Mouse (Mus musculus) hematopoietic stem cell, adult 5-6 weeks (primary cell): Measurements from ENCODE around the gene Olfr665. TPM values are rescaled to one million over a fixed set of nuclear protein-coding genes. Genes with fewer than 3 reads are reported as not detected.
"Not testable (repeated sequence)": the region's sequence is repeated elsewhere in the genome, so short reads cannot be mapped to it uniquely, and the experiment has no call there.

Experiments used
- ATAC-seq, 2 experiments: fragments of 125-278 bp in 1 of 2; replicated peaks in 1 of 2; 2 replicates each; pipeline ENCODE4 v1.8.0; 2016 to 2017; ENCODE audit warnings: inconsistent platforms in 2 of 2, mild to moderate bottlenecking in 2 of 2, moderate number of reproducible peaks in 2 of 2, low read depth in 1 of 2, moderate TSS enrichment in 1 of 2; ENCODE audit not compliant: low FRiP score in 2 of 2, poor library complexity in 2 of 2, severe bottlenecking in 2 of 2, insufficient read depth in 1 of 2, low TSS enrichment in 1 of 2
- total RNA-seq: library from RNA; stranded (forward); fragments of 172-1452, 232-1000 nt; gene quantifications from 2 replicates; pipeline ENCODE4 v1.2.3, GENCODE M21; 2017

The Olfr665 gene
- total RNA-seq, result not detected in 2 replicates

GRCm38 (mm10) chr7:104877731-104878130, at the start of gene Olfr665:
Gene Olfr665, plus strand, starts transcription at chr7:104878031.
- ATAC-seq, result no peak

GRCm38 (mm10) chr7:104842503-104842902, 35.3 kb upstream of the Olfr665 start, which contains the start of gene Usp17lb:
Gene Usp17lb, minus strand, starts transcription at chr7:104842603.
- ATAC-seq, result no peak

GRCm38 (mm10) chr7:104843731-104844287, 34.0 kb upstream of the Olfr665 start:
- ATAC-seq, result no peak

- not testable (repeated sequence) for ATAC-seq
Measured at GRCm38 (mm10) chr7:104851546-104851945, 26.3 kb upstream of the Olfr665 start.

- ATAC-seq, result no peak
Measured at GRCm38 (mm10) chr7:104855248-104855750, 22.5 kb upstream of the Olfr665 start.

GRCm38 (mm10) chr7:104856709-104857108, 21.1 kb upstream of the Olfr665 start, which contains the start of gene Usp17la:
Gene Usp17la, plus strand, starts transcription at chr7:104857009.
- ATAC-seq, result not testable (repeated sequence)

GRCm38 (mm10) chr7:104857683-104858082, 20.1 kb upstream of the Olfr665 start:
- no peak for ATAC-seq

GRCm38 (mm10) chr7:104861381-104861780, 16.4 kb upstream of the Olfr665 start:
- ATAC-seq, result no peak

- ATAC-seq, result no peak
Measured at GRCm38 (mm10) chr7:104895852-104896251, 18.0 kb downstream of the Olfr665 start, which contains the start of gene Olfr666. Gene Olfr666, minus strand, starts transcription at chr7:104895952.

- ATAC-seq, result no peak
Measured at GRCm38 (mm10) chr7:104921382-104921781, 43.6 kb downstream of the Olfr665 start, which contains the start of gene Olfr667. Gene Olfr667, minus strand, starts transcription at chr7:104921482.

- ATAC-seq, result no peak
Measured at GRCm38 (mm10) chr7:104927957-104928356, 50.1 kb downstream of the Olfr665 start, which contains the start of gene Olfr668. Gene Olfr668, minus strand, starts transcription at chr7:104928057.

Other genes with a start within 250 kb of the Olfr665 start
- gene Olfr658, start 230.7 kb upstream of the Olfr665 start, total RNA-seq, result 0.45 and 0.81 TPM in 2 replicates
- not detected in 2 replicates for gene Olfr659, start 211.3 kb upstream of the Olfr665 start, total RNA-seq
- gene Olfr661, start 191.5 kb upstream of the Olfr665 start, total RNA-seq, result not detected in 2 replicates
- not detected in 2 replicates for gene Usp17le, start 100.6 kb upstream of the Olfr665 start, total RNA-seq
- not detected in 2 replicates for gene Usp17lb, start 35.4 kb upstream of the Olfr665 start, total RNA-seq
- not detected in 2 replicates for gene Usp17la, start 21.0 kb upstream of the Olfr665 start, total RNA-seq
- gene Olfr666, start 17.9 kb downstream of the Olfr665 start, total RNA-seq, result not detected in 2 replicates
- gene Olfr667, start 43.5 kb downstream of the Olfr665 start, total RNA-seq, result not detected in 2 replicates
- not detected in 2 replicates for gene Olfr668, start 50.0 kb downstream of the Olfr665 start, total RNA-seq
- gene Olfr669, start 56.2 kb downstream of the Olfr665 start, total RNA-seq, result not detected in 2 replicates
- not detected in 2 replicates for gene Olfr670, start 84.6 kb downstream of the Olfr665 start, total RNA-seq
- not detected in 2 replicates for gene Olfr671, start 101.1 kb downstream of the Olfr665 start, total RNA-seq
- not detected in 2 replicates for gene Olfr672, start 124.0 kb downstream of the Olfr665 start, total RNA-seq
- gene Olfr675, start 150.4 kb downstream of the Olfr665 start, total RNA-seq, result not detected in 2 replicates
- not detected in 2 replicates for gene Olfr676, start 154.7 kb downstream of the Olfr665 start, total RNA-seq
- not detected in 2 replicates for gene Olfr677, start 173.3 kb downstream of the Olfr665 start, total RNA-seq
- not detected in 2 replicates for gene Olfr678, start 186.4 kb downstream of the Olfr665 start, total RNA-seq
- not detected in 2 replicates for gene Olfr679, start 203.2 kb downstream of the Olfr665 start, total RNA-seq
- not detected in 2 replicates for gene Olfr680-ps1, start 214.8 kb downstream of the Olfr665 start, total RNA-seq
- not detected in 2 replicates for gene Olfr681, start 238.8 kb downstream of the Olfr665 start, total RNA-seq